Mouse (Mus musculus) cortical plate, adult 2 months (tissue): ENCODE measurements around the gene Gsto2.

Experiments used
- CTCF ChIP-seq: fragments of 200-500 bp; IDR thresholded peaks from 2 replicates; pipeline ENCODE4 v1.5.1; 2011; ENCODE audit warnings: mild to moderate bottlenecking, control low read depth, low read length; ENCODE audit not compliant: insufficient read depth; ENCODE audit errors: extremely low read depth
- POLR2A ChIP-seq: fragments of 200-500 bp; IDR thresholded peaks from 2 replicates; pipeline ENCODE4 v1.6.1; 2011; ENCODE audit warnings: mild to moderate bottlenecking, low read length, control low read depth; ENCODE audit not compliant: insufficient read depth; ENCODE audit errors: extremely low read depth

GRCm38 (mm10) chr19:47868951-47869350 is 3.6 kb downstream of the Gsto2 start:
- no peak for TF ChIP-seq POLR2A
- no peak for TF ChIP-seq CTCF
